9 mouse cellular contexts compared by ENCODE assay signal in genomic region chr9:79718481-79719370, GRCm38 (mm10). TPM values are rescaled to one million over a fixed set of nuclear protein-coding genes. Genes with fewer than 3 reads are reported as not detected.
DNase-seq lines count a peak whose midpoint lies in the region; ATAC-seq and TF ChIP-seq lines count a peak whose summit lies in the region.
"Had no signal": no experiment of that assay in that cellular context is flagged by ENCODE, and none has a peak within 500 bp of the region (broad histone marks: within the 10 kb centered on the region; RNA-seq: fewer than 3 reads in every experiment).

Gene Col12a1, minus strand, starts transcription at chr9:79718831.

- H3K27me3 ChIP-seq in intestine, embryonic 15.5 days (replicated peaks), result peaks cover 13% of the 10 kb centered on the region
- H3K27me3 ChIP-seq: CH12.LX had no signal

- under 1% methylated on average over 64 of the region's 64 CpGs for WGBS in intestine, embryonic 15.5 days

- peak within 1 kb of the TSS; percentile 59 for H3K9ac ChIP-seq in intestine, embryonic 15.5 days

- H3K27ac ChIP-seq in layer of hippocampus, adult 2 months, result no peak within 1 kb of the TSS
- peak within 1 kb of the TSS; percentile 87 for H3K27ac ChIP-seq in intestine, embryonic 15.5 days

- peak within 1 kb of the TSS; percentile 84 for H3K4me2 ChIP-seq in intestine, embryonic 15.5 days (replicated peaks)

- H3K4me1 ChIP-seq in intestine, embryonic 15.5 days (replicated peaks), result peaks cover 16% of the 10 kb centered on the region; the same call in 1 of the 2 replicates

- no peak for DNase-seq in layer of hippocampus, adult 2 months (ENCODE audit: low spot score in 2 of 2)
- no peak for DNase-seq in layer of hippocampus, adult 9-10 months (ENCODE audit: low spot score)
- peak; percentile 78 for DNase-seq in embryo, embryonic 10.5 days (ENCODE audit: low spot score)
- peak; percentile 76 to 88 for DNase-seq in gastrocnemius, postnatal 4 days (ENCODE audit: low spot score in 2 of 2)
- peak; percentile 91 to 93 for DNase-seq in lung, adult 18-20 months
- peak; percentile 63 for DNase-seq in ovary, postnatal 36 days (ENCODE audit: low spot score)

- H3K9me3 ChIP-seq in intestine, embryonic 15.5 days, result no peaks in the 10 kb centered on the region

- peak; percentile 67 for ATAC-seq in intestine, embryonic 15.5 days
- ATAC-seq in monocyte, adult 5-6 weeks (replicated peaks; ENCODE audit: insufficient number of reproducible peaks, low FRiP score, low TSS enrichment, poor library complexity, severe bottlenecking), result no peak

- no peaks in the 10 kb centered on the region for H3K36me3 ChIP-seq in intestine, embryonic 15.5 days

- peak within 1 kb of the TSS; percentile 50 for H3K4me3 ChIP-seq in layer of hippocampus, adult 2 months
- H3K4me3 ChIP-seq in intestine, embryonic 15.5 days (replicated peaks), result peak within 1 kb of the TSS; percentile 57

- no peak for TF ChIP-seq CTCF in layer of hippocampus, adult 2 months (conservative IDR thresholded peaks at IDR 0.05)

RNA-seq across cellular contexts. Expression of gene Col12a1, which starts in this region (rescaled TPM):
- 1 to 10 TPM; 6.6 to 7.8 TPM for total RNA-seq in layer of hippocampus, adult 2 months (2021)
- 100 to 1,000 TPM; 212 to 230 TPM for total RNA-seq in gastrocnemius, postnatal 4 days (2021)
- 35.6 and 36.2 TPM in 2 replicates for polyA plus RNA-seq in intestine, embryonic 15.5 days (2015; fragmentation: Nextera tagmentation; extraction: Ambion mirVana)
- total RNA-seq in monocyte, adult 5-6 weeks (2017), result 0.29 TPM in 1 of 3 replicates, not detected in the others

Comparison
In these comparisons a context has a peak if more than half of its experiments do, and no peak if none do; other contexts are left out.
1. RNA of gene Col12a1 (total RNA-seq): 212 to 230 TPM in gastrocnemius, postnatal 4 days; 6.6 to 7.8 TPM in layer of hippocampus, adult 2 months and 0.29 TPM in monocyte, adult 5-6 weeks; every median in the first group is over 10 times any median in the second.
2. DNase-seq: peak in embryo, embryonic 10.5 days (single experiment), gastrocnemius, postnatal 4 days (2 of 2), lung, adult 18-20 months (2 of 2) and ovary, postnatal 36 days (single experiment); none in layer of hippocampus, adult 2 months (0 of 2) and layer of hippocampus, adult 9-10 months (single experiment).